Mouse (Mus musculus) kidney, postnatal 0 days (tissue): Measurements from ENCODE around the gene Pakap. TPM values are rescaled to one million over a fixed set of nuclear protein-coding genes. Genes with fewer than 3 reads are reported as not detected.

ENCODE experiments used
- ATAC-seq: fragments of 200-750 bp; cut with Nextera tagmentation; replicated peaks from 2 replicates; pipeline ENCODE4 v1.8.0; 2017; ENCODE audit warnings: low read depth, moderate number of reproducible peaks, moderate TSS enrichment, moderate library complexity; ENCODE audit not compliant: low FRiP score
- DNase-seq: peaks from one replicate; pipeline ENCODE4 v3.0.0-alpha.2; 2016; ENCODE audit warnings: low spot score
- H3K27ac ChIP-seq: fragments of 300-500 bp; sonication (generic); 2 replicates; pipeline ENCODE4 v1.5.1; 2014; ENCODE audit warnings: mild to moderate bottlenecking
- H3K27me3 ChIP-seq: fragments of 300-500 bp; sonication (generic); 2 replicates; pipeline ENCODE4 v1.6.1; 2014; ENCODE audit warnings: low read length, mixed read lengths; ENCODE audit not compliant: insufficient read depth
- H3K36me3 ChIP-seq: fragments of 300-500 bp; sonication (generic); 2 replicates; pipeline ENCODE4 v1.6.1; 2014; ENCODE audit warnings: low read length, mixed read lengths; ENCODE audit not compliant: insufficient read depth
- H3K4me1 ChIP-seq: fragments of 300-500 bp; sonication (generic); replicated peaks from 2 replicates; pipeline ENCODE4 v1.6.1; 2014; ENCODE audit warnings: antibody characterized with exemption, low read length, mixed read lengths; ENCODE audit not compliant: insufficient read depth
- H3K4me2 ChIP-seq: fragments of 300-500 bp; sonication (generic); 2 replicates; pipeline ENCODE4 v1.6.1; 2014; ENCODE audit warnings: mild to moderate bottlenecking, low read length, moderate library complexity, mixed read lengths
- H3K4me3 ChIP-seq: fragments of 300-500 bp; sonication (generic); replicated peaks from 2 replicates; pipeline ENCODE4 v1.5.1; 2014; ENCODE audit warnings: low read depth, low read length
- H3K9ac ChIP-seq: fragments of 300-500 bp; sonication (generic); 2 replicates; pipeline ENCODE4 v1.6.1; 2014; ENCODE audit warnings: low read depth, low read length
- H3K9me3 ChIP-seq: fragments of 300-500 bp; sonication (generic); replicated peaks from 2 replicates; pipeline ENCODE4 v1.6.1; 2016; ENCODE audit warnings: low read length, inconsistent platforms, mixed read lengths
- CTCF ChIP-seq: IDR thresholded peaks from 2 replicates; pipeline ENCODE4 v1.5.1; 2016; ENCODE audit warnings: antibody characterized with exemption, low read depth, mild to moderate bottlenecking, moderate library complexity
- WGBS: fragments of 180-500 bp; shearing (Covaris S2); extraction: QIAGEN DNeasy Blood & Tissue Kit; methylation state at CpG from one replicate; pipeline ENCODE4 v1.1.7; 2014; 5-methylcytosine and 5-hydroxymethylcytosine counted together
- polyA plus RNA-seq: library from polyadenylated mRNA; unstranded; fragments of >200 nt; fragmentation: Nextera tagmentation; extraction: Ambion mirVana; gene quantifications from 2 replicates; pipeline ENCODE4 v1.2.1, GENCODE M21; 2015

Gene Pakap
- polyA plus RNA-seq, 1 experiment from 2014 or later, result 11.5 TPM

DNA sequence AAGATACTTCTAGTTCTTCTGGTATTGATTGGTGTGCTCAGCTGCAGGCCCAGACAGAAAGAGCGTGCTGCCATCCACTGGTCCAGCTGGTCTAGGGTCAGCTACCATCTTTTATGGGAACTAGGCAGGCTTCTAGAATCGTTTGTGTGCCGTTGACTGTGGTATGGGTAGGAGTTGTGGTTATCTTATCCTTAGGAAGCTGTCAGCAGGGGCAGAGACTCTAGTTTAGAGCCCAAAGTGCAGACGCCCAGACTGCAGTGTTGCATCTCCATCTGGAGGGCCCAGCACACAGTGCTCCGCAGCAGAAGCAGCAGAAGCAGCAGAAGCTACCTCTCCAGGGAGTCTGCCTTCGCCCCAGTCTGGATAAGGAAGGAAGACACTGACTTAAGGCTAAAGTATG lies 281.5 kb downstream of the Pakap start:
- Histone ChIP-seq H3K27ac (no peak overlapping the region), H3K9me3 (no peaks in the 10 kb centered on the region), H3K36me3 (0 out of 2 replicates have a peak, but pooled peaks cover 6% of the 10 kb centered on the region), H3K4me2 (no peak overlapping the region), H3K4me1 (peaks cover 30% of the 10 kb centered on the region), H3K4me3 (no peak overlapping the region), H3K9ac (no peak overlapping the region), H3K27me3 (no peaks in the 10 kb centered on the region)
- WGBS, result 59% methylated on average over 6 of the region's 6 CpGs
- TF ChIP-seq CTCF, result no peak
- DNase-seq, result no peak
- ATAC-seq, result no peak

DNA sequence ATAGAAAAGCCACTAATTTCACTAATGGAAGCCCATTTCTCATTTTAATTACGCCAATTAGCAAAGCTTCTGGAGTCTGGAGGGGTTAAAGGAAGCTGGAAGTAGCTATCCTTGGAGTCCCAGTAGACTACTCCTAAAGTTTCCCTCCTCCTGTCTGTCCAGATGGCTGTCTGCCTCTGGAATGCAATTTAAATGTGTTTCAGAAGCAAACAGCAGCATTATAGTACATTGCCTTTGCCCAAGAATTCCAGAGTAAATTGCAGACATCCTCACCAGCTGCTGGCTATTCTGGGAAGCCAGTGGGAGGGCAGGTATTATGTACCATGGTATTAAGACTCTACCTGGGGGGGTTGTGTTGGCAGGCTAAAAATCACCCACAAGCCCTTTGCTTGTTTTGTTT lies 283.8 kb downstream of the Pakap start:
- H3K27ac ChIP-seq, result 0 out of 2 replicates have a peak overlapping the region, but pooled peaks have one; percentile 13
- ATAC-seq (no peak), DNase-seq (no peak)
- WGBS, result 88% methylated on average over 1 of the region's 1 CpGs
- peaks cover 25% of the 10 kb centered on the region for H3K36me3 ChIP-seq
- H3K9ac ChIP-seq, result no peak overlapping the region
- H3K4me2 ChIP-seq, result no peak overlapping the region
- H3K27me3 ChIP-seq, result no peaks in the 10 kb centered on the region
- no peaks in the 10 kb centered on the region for H3K9me3 ChIP-seq
- peaks cover 27% of the 10 kb centered on the region for H3K4me1 ChIP-seq
- TF ChIP-seq CTCF, result no peak
- no peak overlapping the region for H3K4me3 ChIP-seq

DNA sequence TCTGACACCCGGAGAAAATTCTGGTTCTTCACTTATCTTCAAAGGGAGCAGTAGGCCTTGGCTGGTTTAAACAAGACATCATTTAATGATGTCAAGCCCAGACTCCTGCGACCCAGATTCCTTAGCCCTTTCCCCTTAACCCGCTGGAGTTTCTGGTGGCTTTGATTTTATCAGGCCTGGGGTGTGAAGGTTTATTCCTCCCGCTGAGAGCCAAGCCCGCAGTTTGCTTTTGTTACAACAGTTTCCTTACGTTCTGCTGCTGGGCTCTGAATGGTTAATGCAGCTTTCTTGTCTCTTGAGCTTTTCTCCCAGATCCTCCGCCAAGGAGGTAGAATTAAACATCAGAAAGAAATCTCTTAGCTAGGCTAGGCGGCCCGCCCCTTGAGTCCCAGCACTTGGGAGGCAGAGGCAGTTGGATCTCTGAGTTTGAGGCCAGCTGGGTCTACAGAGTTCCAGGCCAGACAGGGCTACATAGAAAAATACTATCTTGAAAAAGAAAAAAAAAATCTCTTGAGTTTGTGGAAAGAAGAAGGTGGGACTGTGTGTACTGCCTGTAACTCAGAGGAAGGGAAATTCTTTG lies 284.6 kb downstream of the Pakap start:
- H3K4me3 ChIP-seq, result no peak overlapping the region
- no peaks in the 10 kb centered on the region for H3K9me3 ChIP-seq
- no peak overlapping the region for H3K4me2 ChIP-seq
- 39% methylated on average over 9 of the region's 9 CpGs for WGBS
- TF ChIP-seq CTCF, result no peak
- ATAC-seq, result no peak
- peaks cover 20% of the 10 kb centered on the region for H3K4me1 ChIP-seq
- no peaks in the 10 kb centered on the region for H3K27me3 ChIP-seq
- no peak for DNase-seq
- peaks cover 30% of the 10 kb centered on the region for H3K36me3 ChIP-seq
- H3K9ac ChIP-seq, result no peak overlapping the region
- H3K27ac ChIP-seq, result no peak overlapping the region

DNA sequence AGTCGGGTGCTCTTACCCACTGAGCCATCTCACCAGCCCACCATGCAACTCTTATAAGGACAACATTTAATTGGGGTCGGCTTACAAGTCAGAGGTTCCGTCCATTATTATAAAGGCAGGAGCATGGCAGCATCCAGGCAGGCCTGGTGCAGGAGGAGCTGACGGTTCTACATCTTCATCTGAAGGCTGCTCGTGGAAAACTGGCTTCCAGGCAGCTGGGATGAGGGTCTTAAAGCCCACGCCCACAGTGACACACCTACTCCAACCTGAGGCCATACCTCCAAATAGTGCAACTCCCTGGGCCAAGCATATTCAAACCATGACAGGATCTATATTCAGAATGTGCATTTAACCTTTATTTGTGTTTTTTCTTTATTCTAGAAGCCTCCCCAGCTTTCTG lies 286.2 kb downstream of the Pakap start:
- WGBS, result 84% methylated on average over 6 of the region's 6 CpGs
- Histone ChIP-seq H3K9me3 (no peaks in the 10 kb centered on the region), H3K4me3 (no peak overlapping the region), H3K36me3 (peaks cover 30% of the 10 kb centered on the region), H3K27me3 (no peaks in the 10 kb centered on the region), H3K4me2 (no peak overlapping the region), H3K9ac (no peak overlapping the region), H3K27ac (no peak overlapping the region), H3K4me1 (peaks cover 13% of the 10 kb centered on the region; the same call in 1 of the 2 replicates)
- no peak for TF ChIP-seq CTCF
- no peak for ATAC-seq
- no peak for DNase-seq

DNA sequence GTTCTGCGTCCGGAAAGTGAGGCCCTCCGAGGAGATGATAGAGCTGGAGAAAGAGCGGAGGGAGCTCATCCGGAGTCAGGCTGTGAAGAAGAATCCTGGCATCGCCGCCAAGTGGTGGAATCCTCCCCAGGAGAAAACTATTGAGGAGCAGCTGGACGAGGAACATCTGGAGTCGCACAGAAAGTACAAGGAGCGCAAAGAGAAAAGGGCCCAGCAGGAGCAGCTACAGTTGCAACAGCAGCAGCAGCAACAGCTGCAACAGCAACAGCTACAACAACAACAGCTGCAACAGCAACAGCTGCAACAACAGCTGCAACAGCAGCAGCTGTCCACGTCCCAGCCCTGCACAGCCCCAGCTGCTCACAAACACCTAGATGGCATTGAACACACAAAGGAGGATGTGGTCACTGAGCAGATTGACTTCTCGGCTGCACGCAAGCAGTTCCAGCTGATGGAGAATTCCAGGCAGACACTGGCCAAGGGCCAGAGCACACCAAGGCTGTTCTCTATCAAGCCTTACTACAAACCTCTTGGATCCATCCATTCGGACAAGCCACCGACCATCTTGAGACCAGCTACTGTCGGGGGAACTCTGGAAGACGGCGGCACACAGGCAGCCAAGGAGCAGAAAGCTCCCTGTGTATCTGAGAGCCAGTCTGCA lies 287.4 kb downstream of the Pakap start:
- no peak for DNase-seq
- Histone ChIP-seq H3K9ac (no peak overlapping the region), H3K4me2 (no peak overlapping the region), H3K9me3 (no peaks in the 10 kb centered on the region), H3K4me3 (no peak overlapping the region), H3K27ac (no peak overlapping the region), H3K4me1 (peaks cover 9% of the 10 kb centered on the region; the same call in 1 of the 2 replicates), H3K27me3 (no peaks in the 10 kb centered on the region), H3K36me3 (peaks cover 27% of the 10 kb centered on the region)
- 78% methylated on average over 18 of the region's 18 CpGs for WGBS
- TF ChIP-seq CTCF, result no peak
- ATAC-seq, result no peak

DNA sequence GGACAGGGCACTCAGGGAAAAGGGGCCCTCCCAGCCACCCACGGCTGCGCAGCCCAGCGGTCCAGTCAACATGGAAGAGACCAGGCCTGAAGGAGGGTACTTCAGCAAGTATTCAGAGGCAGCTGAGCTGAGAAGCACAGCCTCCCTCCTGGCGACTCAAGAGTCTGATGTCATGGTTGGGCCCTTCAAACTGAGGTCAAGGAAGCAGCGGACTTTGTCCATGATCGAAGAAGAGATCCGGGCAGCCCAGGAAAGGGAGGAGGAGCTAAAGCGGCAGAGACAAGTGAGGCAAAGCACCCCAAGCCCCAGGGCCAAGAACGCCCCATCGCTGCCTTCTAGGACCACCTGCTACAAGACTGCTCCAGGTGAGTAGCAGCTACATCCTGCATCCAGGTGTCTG lies 288.7 kb downstream of the Pakap start:
- ATAC-seq, result no peak
- DNase-seq, result no peak
- TF ChIP-seq CTCF, result no peak
- Histone ChIP-seq H3K4me1 (peaks cover 2% of the 10 kb centered on the region; the same call in 1 of the 2 replicates), H3K9ac (no peak overlapping the region), H3K4me3 (no peak overlapping the region), H3K4me2 (no peak overlapping the region), H3K27me3 (no peaks in the 10 kb centered on the region), H3K9me3 (no peaks in the 10 kb centered on the region), H3K36me3 (peaks cover 27% of the 10 kb centered on the region), H3K27ac (no peak overlapping the region)
- WGBS, result 89% methylated on average over 10 of the region's 10 CpGs
